Mouse (Mus musculus) liver, embryonic 14.5 days (tissue): ENCODE measurements around the gene Nin.

Experiments used
- CTCF ChIP-seq: IDR thresholded peaks from 2 replicates; pipeline ENCODE4 v1.5.1; 2016; ENCODE audit warnings: antibody characterized with exemption, low read depth, control low read depth
- EP300 ChIP-seq: IDR thresholded peaks from 2 replicates; pipeline ENCODE4 v1.6.1; 2016; ENCODE audit warnings: antibody characterized with exemption, low read depth

DNA sequence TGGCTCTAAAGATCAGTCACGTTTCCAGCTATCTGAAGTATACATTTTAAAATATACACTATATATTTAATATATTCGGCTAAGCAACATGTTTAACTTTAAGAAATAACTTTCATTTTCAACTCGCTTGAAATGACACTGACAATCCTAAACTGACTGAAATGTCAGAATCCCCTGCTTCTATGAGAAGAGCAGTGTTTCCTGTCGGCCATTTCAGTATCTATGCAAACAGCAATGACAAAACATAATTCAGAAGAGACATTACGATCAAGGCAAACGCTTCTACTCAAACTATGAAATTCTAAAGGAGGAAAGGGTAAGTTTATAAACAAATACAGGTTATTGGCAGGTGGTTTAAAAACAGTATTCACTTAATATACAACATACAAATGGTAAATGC is 136.8 kb downstream of the Nin start:
- no peak for TF ChIP-seq CTCF
- TF ChIP-seq EP300 = no peak
